Mouse (Mus musculus) C2C12 (cell line): ENCODE measurements around the gene Hadhb.

ENCODE experiments used
- CTCF ChIP-seq: IDR thresholded peaks from one replicate; pipeline ENCODE4 v1.5.1; 2011; ENCODE audit not compliant: control insufficient read depth, insufficient read depth, insufficient read length
- FOSL1 ChIP-seq: IDR thresholded peaks from one replicate; pipeline ENCODE4 v1.8.0; 2011; ENCODE audit warnings: mild to moderate bottlenecking, low read length; ENCODE audit not compliant: poor library complexity, insufficient read depth, severe bottlenecking
- MAX ChIP-seq: IDR thresholded peaks from one replicate; pipeline ENCODE4 v1.6.1; 2011; ENCODE audit warnings: mild to moderate bottlenecking, control low read depth
- MYOD1 ChIP-seq: IDR thresholded peaks from one replicate; pipeline ENCODE4 v1.6.1; 2011; ENCODE audit warnings: low read depth; ENCODE audit not compliant: control insufficient read depth, insufficient read length

DNA sequence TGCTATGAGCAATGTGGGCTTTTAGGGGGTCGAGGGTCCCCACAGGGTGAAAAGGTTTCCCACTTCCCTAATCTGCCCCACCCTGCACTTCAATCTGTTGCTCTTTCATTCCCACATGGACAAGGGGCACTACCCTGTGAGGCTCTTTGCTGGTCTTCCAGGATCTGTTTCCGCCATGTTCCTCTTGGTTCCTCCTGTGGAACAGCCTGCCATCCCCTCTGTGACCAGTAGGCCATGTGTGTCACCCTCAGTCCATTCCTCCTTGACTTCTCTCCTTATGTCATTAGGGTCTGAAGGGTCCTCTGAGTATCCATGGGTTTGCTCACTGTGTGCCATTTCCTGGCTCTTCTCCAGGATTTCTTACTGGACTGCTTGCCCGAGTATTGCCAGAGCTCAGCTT is 43.3 kb upstream of the Hadhb start:
- TF ChIP-seq CTCF = no peak
- TF ChIP-seq MYOD1 = no peak
- TF ChIP-seq MAX = no peak
- TF ChIP-seq FOSL1 = no peak
